Mouse (Mus musculus) adrenal gland, postnatal 14 days (tissue): ENCODE data around the gene Zfp991. TPM values are rescaled to one million over a fixed set of nuclear protein-coding genes. Genes with fewer than 3 reads are reported as not detected.
"Not testable (repeated sequence)": the region's sequence is repeated elsewhere in the genome, so short reads cannot be mapped to it uniquely, and the experiment has no call there.

Source experiments
- DNase-seq: peaks from one replicate; pipeline ENCODE4 v3.0.0; 2021; ENCODE audit warnings: mixed read lengths
- total RNA-seq: library from RNA; stranded (reverse); gene quantifications from 2 replicates; pipeline ENCODE4 v1.2.3, GENCODE M21; 2021

Zfp991 gene
- total RNA-seq, 1 experiment from 2014 or later = 8.5 TPM

DNA sequence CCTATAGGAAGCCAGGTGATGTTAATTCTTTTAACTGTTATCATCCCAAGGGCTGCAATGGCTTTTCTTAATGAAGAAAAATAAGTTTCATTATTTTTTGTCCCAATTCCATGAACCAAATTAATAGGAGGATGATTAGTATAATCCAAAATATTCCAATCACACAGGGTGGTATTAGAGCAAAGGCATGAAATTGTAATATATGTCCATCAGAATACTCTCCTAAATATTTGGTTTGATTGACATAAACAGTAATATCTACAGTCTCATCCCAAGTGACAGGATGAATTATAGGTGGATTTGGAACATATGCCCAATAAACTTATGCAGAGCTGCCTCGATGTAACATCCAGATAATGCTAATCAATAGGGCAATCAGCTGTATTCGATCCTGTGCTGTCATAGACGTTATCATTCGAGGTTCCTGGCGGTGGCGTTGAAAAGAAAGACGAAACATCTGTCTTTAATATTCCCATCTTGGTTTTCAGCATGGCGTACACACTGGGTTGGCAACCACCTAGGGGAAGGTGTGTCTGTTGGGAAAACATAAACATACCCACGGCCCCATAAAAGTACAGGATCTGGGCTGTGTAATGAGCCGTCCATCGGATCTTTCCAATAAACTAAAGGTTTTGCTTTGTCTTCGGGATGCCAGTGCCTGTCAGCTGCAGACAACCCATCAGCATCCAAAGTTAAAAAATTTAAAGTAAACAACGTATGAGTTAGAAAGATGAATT lies 50.3 kb downstream of the Zfp991 start:
- DNase-seq = not testable (repeated sequence)

DNA sequence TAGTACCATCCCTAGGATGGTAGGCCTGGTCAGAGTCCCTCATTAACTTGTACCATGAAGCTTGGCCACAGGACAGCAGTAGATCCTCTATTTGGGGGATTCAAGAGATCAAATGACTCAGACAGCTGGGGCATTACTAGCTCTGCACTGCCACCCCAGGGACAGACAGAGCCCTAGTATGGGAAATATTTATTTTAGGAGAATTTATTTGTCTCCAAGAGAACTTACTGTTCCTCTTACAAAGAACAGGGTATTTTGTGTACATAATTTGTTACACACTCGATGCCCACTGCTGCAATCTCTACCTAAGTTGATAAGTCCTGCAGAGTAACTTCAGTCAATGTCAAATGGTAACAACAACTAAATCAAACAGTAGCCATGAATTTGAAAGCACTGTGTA lies 55.0 kb downstream of the Zfp991 start:
- not testable (repeated sequence) for DNase-seq

DNA sequence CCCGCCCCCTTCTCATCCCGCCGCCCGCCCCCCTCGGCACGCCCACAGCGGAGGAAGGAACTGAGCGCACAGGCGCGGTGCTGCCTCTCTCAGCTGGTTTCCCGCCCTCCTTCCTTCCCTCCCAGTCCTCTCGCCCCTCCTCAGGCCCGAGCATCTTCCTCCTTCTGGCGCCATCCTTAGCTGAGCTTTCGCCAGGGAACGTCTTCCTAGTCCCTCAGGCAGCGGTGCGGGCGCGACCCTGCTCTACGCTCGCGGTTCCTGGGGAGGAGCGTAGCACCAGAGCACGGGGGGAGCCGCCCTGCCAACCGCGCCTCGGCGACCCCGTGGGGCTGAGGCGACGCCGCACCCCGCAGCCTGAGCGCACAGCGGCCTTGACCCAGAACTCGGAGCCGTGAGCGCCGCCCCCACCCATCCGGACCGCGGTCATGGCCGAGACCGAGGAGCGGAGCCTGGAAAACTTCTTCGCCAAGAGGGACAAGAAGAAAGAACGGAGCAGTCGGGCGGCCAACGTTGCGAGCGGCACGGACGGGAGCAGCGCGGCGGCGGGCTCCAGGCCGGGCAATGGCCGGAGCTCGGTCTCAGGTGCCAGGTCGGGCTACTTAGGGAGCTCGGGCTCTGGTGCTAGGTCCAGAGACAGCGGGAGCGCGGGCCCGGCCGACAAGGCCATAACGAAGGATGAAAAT lies 55.6 kb downstream of the Zfp991 start:
- not testable (repeated sequence) for DNase-seq

DNA sequence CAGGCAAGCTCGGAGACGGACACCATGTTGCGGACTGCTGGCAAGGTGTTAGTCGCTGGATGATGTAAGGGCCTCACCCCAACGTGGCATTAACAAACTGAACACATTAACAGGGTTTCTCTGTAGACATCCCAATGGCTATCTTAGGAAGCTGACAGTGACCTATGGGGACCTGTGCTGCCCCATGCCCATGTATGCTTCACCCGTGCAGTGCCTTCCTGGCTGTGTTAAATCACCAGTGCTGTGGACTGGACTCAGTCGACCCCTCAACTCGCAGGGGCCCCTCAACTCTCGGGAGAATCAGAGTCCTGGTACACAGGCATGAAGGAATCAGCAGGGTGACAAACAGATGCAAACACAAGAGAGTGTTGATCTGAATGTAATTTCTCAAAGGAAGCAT lies 63.3 kb downstream of the Zfp991 start:
- DNase-seq = not testable (repeated sequence)

DNA sequence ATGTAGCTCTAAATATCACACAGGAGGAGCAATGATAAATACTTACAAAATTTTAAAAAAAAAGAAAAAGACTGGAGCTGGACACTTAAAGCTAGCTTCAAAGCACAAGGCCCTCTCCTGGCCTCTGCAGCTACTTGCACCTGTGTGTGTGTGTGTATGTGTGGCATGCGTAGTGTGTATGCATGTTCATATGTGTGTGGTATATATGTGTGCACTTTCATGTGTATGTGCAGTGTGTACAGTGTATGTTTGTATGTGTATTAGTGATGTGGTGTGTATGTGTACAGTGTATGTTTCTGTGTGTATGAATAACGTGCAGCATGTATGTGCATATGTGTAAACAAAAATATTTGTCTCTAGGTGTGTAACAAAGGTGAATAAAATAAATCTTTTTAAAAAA lies 65.4 kb downstream of the Zfp991 start:
- DNase-seq = not testable (repeated sequence)

DNA sequence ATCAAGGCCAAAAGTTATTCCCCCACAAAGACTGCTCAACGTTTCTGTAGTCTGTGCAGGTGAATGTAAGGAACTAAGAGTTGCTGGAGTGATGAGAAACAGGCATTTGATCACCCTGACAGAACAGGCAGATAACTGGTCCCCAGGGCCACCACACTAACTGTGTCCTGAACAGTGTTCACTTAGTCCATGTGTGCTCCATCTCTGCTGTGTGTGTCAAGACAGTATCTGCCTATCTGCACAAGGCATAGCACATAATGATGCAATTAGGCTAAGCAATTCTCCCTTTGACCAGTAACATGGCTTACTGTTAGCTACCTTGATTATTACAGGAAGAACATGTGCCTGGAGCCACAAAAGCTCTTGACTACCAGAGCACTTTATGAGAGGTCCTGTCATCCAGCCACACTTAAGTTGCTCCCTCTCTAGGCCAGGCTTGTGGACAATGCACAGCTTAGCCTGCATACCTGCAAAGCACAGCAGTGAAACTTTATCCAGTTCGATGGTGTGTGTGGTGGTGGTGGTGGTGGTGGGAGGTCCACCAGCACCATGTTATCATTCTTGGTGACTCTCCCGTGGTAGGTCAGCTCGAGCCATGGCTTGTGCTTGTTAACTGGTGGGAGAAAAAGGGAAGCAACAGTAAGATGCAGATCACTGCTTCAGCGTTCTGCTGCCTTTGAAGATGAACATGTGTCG lies 67.4 kb downstream of the Zfp991 start:
- DNase-seq = not testable (repeated sequence)

DNA sequence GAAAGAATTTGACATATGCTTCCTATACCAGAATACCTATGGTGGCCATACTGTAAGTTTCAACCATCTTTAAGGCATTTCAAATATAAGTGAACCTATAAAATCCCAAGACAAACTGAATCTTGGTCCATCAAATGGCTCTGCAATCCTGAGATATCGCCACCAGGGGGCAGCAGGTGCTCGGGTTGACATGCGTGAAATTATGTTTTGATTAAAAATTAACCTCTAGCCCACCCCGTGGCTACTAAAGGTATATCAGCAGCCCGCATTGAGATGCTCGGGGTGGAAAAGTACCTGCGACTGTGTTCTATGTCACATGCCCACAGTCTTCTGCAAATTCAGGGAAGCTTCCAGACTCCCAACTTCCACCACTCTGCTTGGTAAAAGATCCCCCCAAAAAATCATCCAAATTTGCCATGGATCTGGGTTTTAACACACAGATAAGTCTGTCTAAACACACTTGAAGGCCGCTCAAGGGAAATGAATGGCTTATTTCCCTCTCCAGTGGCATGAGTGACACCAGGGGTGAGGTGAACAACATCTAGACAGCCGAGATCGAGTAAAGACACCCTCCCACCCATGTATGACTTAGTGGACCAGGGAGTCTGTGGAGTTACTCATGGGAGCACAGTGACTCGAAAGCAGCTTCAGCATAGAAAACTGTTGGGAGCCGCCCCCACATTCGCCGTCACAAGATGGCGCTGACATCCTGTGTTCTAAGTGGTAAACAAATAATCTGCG lies 70.3 kb downstream of the Zfp991 start:
- not testable (repeated sequence) for DNase-seq

DNA sequence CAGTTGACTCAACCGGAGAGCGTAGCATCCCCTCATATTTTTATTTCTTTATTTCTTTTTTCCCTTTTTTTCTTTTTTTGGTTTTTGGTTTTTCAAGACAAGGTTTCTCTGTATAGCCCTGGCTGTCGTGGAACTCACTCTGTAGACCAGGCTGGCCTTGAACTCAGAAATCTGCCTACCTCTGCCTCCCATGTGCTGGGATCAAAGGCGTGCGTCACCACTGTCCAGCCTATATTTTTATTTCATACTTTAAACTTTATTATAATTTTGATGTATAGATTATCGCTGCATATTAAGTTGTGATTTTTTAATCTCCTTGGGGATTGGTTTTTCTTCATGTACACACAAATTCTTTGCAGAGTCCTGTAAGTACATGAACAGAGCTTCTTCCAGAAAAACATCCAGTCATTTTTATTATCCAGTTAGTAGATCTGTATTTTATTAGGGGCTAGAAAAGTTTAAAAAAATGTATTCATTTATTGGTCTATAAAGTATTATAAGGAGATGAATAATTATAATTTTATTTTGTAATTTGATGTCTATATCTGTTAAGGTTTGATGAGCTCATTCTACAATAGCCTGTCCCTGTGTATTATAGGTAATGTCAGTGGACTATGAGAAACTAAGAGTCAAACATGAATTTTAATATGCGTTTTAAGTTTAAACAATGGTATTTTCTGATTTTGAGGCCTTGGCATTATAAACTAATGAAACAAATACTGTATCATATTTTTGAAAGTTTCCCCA lies 80.5 kb downstream of the Zfp991 start:
- DNase-seq = not testable (repeated sequence)

DNA sequence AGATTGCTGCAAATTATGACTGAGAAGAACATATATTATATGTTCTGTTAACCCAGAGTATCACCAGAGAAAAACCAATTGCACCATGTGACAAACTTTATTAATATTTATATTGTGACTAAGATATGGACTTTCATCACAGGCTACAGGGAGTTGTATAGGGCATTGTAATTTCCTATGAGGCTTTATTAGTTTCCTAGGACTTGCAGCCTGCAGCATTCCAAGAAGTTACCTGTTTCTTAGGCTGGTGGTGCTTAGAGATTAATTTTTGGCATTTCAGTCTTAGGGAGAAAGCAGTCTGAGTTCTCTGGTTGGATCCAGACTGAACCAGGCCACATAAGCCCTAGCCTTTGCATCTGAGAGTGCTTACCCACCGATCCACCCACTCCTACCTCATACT lies 82.4 kb downstream of the Zfp991 start:
- not testable (repeated sequence) for DNase-seq

DNA sequence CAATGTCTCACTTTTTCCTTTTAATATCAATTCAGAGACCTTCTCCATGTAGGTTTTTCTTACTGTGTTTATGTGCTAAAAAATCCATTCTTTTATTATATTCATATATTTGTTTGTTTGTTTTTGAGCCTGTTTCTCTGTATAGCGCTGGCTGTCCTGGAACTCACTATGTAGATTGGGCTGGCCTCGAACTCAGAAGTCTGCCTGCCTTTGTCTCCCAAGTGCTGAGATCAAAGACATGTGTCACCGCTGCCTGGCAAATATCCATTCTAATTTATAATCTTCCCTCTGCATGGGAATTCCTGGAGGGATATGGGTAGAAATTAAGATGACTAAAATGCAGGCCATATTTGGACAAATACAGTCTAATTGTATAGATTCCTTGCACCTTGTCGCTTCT lies 85.8 kb downstream of the Zfp991 start:
- not testable (repeated sequence) for DNase-seq

DNA sequence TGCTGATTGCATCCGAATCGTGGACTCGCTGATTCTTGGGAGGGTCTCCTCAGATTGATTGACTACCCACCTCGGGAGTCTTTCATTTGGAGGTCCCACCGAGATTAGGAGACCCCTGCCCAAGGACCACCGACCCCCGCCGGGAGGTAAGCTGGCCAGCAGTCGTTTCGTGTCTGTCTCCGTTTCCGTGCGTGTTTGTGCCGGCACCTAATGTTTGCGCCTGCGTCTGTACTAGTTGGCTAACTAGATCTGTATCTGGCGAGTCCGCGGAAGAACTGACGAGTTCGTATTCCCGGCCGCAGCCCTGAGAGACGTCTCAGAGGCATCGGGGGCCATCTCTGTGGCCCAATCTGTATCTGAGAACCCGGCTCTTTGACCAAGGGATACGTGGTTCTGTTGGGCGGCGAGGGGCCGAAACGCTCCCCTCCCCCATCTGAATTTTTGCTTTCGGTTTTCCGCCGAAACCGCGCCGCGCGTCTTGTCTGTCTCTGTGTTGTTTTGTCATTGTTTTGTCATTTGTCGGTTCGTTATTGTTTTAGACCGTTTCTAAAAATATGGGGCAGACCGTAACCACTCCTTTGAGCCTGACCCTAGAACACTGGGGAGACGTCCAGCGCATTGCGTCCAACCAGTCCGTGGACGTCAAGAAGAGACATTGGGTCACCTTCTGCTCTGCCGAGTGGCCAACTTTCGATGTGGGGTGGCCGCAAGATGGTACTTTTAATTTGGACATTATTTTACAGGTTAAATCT lies 87.7 kb downstream of the Zfp991 start:
- DNase-seq = peak; percentile 21

DNA sequence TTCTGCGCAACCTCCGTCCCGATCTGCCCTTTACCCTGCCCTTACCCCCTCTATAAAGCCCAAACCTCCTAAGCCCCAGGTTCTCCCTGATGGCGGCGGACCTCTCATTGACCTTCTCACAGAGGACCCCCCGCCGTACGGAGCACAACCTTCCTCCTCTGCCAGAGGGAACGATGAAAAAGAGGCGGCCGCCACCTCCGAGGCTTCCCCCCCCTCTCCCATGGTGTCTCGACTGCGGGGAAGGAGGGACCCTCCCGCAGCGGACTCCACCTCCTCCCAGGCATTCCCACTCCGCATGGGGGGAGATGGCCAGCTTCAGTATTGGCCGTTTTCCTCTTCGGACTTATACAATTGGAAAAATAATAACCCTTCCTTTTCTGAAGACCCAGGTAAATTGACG lies 88.4 kb downstream of the Zfp991 start:
- peak; percentile 43 for DNase-seq

DNA sequence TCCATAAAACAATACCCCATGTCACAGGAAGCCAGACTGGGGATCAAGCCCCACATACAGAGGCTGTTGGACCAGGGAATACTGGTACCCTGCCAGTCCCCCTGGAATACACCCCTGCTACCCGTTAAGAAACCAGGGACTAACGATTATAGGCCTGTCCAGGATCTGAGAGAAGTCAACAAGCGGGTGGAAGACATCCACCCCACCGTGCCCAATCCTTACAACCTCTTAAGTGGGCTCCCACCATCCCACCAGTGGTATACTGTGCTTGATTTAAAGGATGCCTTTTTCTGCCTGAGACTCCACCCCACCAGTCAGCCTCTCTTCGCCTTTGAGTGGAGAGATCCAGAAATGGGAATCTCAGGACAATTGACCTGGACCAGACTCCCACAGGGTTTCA lies 90.2 kb downstream of the Zfp991 start:
- DNase-seq = not testable (repeated sequence)

DNA sequence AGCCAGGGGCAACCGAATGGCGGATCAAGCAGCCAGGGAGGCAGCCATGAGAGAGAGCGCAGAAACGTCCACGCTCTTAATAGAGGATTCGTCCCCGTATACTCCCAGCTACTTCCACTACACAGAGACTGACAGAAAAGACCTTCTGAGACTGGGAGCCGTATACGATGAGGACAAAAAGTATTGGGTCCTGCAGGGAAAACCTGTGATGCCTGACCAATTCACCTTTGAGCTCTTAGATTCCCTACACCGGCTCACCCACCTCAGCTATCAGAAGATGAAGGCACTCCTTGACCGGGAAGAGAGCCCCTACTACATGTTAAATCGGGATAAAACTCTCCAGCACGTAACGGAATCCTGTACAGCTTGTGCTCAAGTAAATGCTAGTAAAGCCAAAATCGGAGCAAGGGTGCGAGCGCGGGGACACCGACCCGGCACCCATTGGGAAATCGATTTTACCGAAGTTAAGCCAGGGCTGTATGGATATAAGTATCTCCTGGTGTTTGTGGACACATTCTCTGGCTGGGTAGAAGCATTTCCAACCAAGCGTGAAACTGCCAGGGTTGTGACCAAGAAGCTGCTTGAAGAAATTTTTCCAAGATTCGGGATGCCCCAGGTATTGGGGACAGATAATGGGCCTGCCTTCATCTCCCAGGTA lies 92.1 kb downstream of the Zfp991 start:
- not testable (repeated sequence) for DNase-seq

DNA sequence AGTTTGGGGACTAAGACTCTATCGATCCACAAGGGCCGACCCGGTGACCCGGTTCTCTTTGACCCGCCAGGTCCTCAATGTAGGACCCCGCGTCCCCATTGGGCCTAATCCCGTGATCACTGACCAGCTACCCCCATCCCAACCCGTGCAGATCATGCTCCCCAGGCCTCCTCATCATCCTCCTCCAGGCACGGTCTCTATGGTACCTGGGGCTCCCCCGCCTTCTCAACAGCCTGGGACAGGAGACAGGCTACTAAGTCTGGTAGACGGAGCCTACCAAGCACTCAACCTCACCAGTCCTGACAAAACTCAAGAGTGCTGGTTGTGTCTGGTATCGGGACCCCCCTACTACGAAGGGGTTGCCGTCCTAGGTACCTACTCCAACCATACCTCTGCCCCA lies 93.8 kb downstream of the Zfp991 start:
- DNase-seq = not testable (repeated sequence)

DNA sequence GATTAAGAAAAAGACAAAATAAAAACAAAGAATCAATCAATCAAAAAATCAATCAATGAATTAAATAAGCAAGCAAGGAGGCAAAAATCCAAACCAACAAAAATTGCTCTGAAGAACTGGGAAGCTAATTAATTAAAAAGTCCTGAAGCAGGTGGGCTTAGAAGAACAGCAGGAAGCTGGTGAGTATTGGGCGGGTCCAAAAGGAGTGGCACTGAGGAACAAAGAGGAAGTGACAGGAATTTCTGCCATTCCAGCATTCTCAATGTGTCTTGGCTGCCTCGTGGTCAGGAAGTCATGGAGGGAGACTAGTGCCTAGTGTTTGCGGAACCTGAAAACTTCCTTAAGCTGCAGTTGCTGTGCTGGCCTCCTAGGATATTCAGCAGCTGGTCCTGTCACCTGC lies 98.2 kb downstream of the Zfp991 start:
- DNase-seq = not testable (repeated sequence)
